Mouse (Mus musculus) stomach, postnatal 0 days (tissue): Measurements from ENCODE around the gene Cavin4. TPM values are rescaled to one million over a fixed set of nuclear protein-coding genes. Genes with fewer than 3 reads are reported as not detected.

Source experiments
- ATAC-seq: fragments of 200-750 bp; cut with Nextera tagmentation; 2 replicates; pipeline ENCODE4 v1.8.0; 2017; ENCODE audit not compliant: low FRiP score, low TSS enrichment
- DNase-seq: peaks from one replicate; pipeline ENCODE4 v3.0.0-alpha.2; 2016; ENCODE audit warnings: low spot score
- H3K27ac ChIP-seq: fragments of 300-500 bp; sonication (generic); replicated peaks from 2 replicates; pipeline ENCODE4 v1.5.1; 2014; ENCODE audit warnings: mild to moderate bottlenecking, control low read depth
- H3K27me3 ChIP-seq: fragments of 300-500 bp; sonication (generic); 2 replicates; pipeline ENCODE4 v1.6.1; 2014; ENCODE audit warnings: low read length; ENCODE audit not compliant: control insufficient read depth, insufficient read depth
- H3K36me3 ChIP-seq: fragments of 300-500 bp; sonication (generic); 2 replicates; pipeline ENCODE4 v1.6.1; 2014; ENCODE audit warnings: low read length, mixed read lengths; ENCODE audit not compliant: control insufficient read depth, insufficient read depth
- H3K4me1 ChIP-seq: fragments of 300-500 bp; sonication (generic); replicated peaks from 2 replicates; pipeline ENCODE4 v1.6.1; 2014; ENCODE audit warnings: antibody characterized with exemption; ENCODE audit not compliant: control insufficient read depth, insufficient read depth
- H3K4me2 ChIP-seq: fragments of 300-500 bp; sonication (generic); replicated peaks from 2 replicates; pipeline ENCODE4 v1.6.1; 2014; ENCODE audit warnings: low read depth, mild to moderate bottlenecking, control low read depth, moderate library complexity
- H3K4me3 ChIP-seq: fragments of 300-500 bp; sonication (generic); 2 replicates; pipeline ENCODE4 v1.5.1; 2014; ENCODE audit warnings: low read depth, low read length, control low read depth
- H3K9ac ChIP-seq: fragments of 300-500 bp; sonication (generic); 2 replicates; pipeline ENCODE4 v1.6.1; 2014; ENCODE audit warnings: mild to moderate bottlenecking, low read length, control low read depth, mixed read lengths
- H3K9me3 ChIP-seq: fragments of 300-500 bp; sonication (generic); 2 replicates; pipeline ENCODE4 v1.6.1; 2016; ENCODE audit warnings: low read length; ENCODE audit not compliant: control insufficient read depth
- CTCF ChIP-seq: IDR thresholded peaks from 2 replicates; pipeline ENCODE4 v1.5.1; 2016; ENCODE audit warnings: antibody characterized with exemption, low read depth, mild to moderate bottlenecking, moderate library complexity
- EP300 ChIP-seq: optimal IDR thresholded peaks from 2 replicates; pipeline ENCODE3; 2016; ENCODE audit warnings: antibody characterized with exemption
- WGBS: fragments of 180-500 bp; shearing (Covaris S2); extraction: QIAGEN DNeasy Blood & Tissue Kit; methylation state at CpG from one replicate; pipeline ENCODE4 v1.1.7; 2014; 5-methylcytosine and 5-hydroxymethylcytosine counted together
- polyA plus RNA-seq: library from polyadenylated mRNA; unstranded; fragments of >200 nt; fragmentation: Nextera tagmentation; extraction: Ambion mirVana; gene quantifications from 2 replicates; pipeline ENCODE4 v1.2.1, GENCODE M21; 2015

Gene Cavin4
- polyA plus RNA-seq, 1 experiment from 2014 or later, result 0.39 TPM

DNA sequence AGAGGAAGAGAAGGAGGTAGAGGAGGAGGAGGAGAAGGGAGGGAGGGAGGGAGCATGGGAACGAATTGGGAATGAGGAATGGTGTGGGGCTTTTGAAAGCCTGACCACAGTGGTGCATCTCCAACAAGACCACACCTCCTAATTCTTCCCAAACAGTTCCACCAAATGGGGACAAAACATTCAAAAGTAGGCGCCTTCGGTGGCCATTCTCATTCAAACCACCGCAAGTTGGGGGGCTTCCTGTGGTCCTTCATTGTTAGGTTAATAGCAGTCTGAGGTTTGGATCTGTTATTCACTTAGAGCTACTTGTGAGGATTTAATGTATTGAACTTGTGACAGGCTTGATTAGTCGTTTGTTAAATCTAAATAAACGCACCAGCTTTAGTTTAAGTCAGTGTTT, 38.4 kb upstream of the Cavin4 start:
- no peaks in the 10 kb centered on the region for H3K4me1 ChIP-seq
- no peak overlapping the region for H3K4me2 ChIP-seq
- ATAC-seq, result no peak
- no peak overlapping the region for H3K9ac ChIP-seq
- 49% methylated on average over 6 of the region's 6 CpGs for WGBS
- TF ChIP-seq CTCF (no peak), EP300 (no peak)
- H3K27me3 ChIP-seq, result no peaks in the 10 kb centered on the region
- no peak overlapping the region for H3K4me3 ChIP-seq
- H3K9me3 ChIP-seq, result no peaks in the 10 kb centered on the region
- DNase-seq, result no peak
- H3K36me3 ChIP-seq, result peaks cover 3% of the 10 kb centered on the region; the same call in 1 of the 2 replicates
- H3K27ac ChIP-seq, result no peak overlapping the region

DNA sequence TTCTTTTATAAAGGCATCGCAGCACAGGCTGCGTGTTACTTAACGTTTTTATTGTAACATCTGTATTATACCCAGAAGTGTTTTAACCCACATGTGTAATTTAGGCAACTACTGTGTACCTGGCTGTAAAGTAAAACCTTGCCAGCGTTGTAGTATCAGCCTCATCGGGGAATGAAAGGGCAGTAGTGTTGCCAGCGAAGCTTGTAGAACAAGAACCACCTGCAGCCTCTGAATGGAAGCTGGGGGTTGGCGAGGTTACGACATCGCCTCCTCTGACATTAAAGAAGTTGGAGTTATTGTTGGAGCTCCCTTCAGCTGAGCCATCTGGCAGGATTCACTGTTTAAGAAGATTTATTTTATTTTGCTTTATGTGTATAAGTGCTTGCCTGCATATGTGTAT, 37.5 kb upstream of the Cavin4 start:
- Histone ChIP-seq H3K4me2 (no peak overlapping the region), H3K4me3 (no peak overlapping the region), H3K27me3 (no peaks in the 10 kb centered on the region), H3K36me3 (peaks cover 3% of the 10 kb centered on the region; the same call in 1 of the 2 replicates), H3K4me1 (no peaks in the 10 kb centered on the region), H3K9ac (no peak overlapping the region), H3K27ac (peak overlapping the region; percentile 30; the same call in 1 of the 2 replicates), H3K9me3 (no peaks in the 10 kb centered on the region)
- TF ChIP-seq EP300 (no peak), CTCF (no peak)
- no peak for DNase-seq
- 56% methylated on average over 9 of the region's 9 CpGs for WGBS
- peak; percentile 47; the same call in 1 of the 2 replicates for ATAC-seq

DNA sequence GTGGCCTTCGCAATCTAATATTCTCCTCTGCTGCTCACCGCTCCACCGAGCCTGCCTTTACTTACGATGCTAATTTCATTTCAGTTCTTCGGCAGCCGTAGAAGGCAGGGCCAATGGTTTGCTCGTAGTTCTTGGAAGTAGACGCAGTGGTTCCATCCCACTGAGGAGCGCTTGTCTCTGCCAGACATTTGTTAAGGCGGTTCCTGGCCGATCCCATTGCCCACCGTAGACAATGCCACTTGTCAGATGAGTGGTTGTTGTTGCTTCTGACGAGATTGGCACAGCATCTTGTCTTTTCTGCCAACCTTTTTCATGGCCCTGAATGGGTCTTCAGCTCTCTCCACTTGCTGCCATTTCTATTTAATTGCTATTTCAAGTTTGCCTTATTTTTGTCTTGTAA, 33.9 kb upstream of the Cavin4 start:
- Histone ChIP-seq H3K4me1 (no peaks in the 10 kb centered on the region), H3K27ac (no peak overlapping the region), H3K9ac (no peak overlapping the region), H3K4me3 (no peak overlapping the region), H3K36me3 (peaks cover 3% of the 10 kb centered on the region; the same call in 1 of the 2 replicates), H3K4me2 (no peak overlapping the region), H3K27me3 (no peaks in the 10 kb centered on the region), H3K9me3 (no peaks in the 10 kb centered on the region)
- WGBS, result 95% methylated on average over 13 of the region's 13 CpGs
- DNase-seq, result no peak
- no peak for TF ChIP-seq CTCF
- no peak for TF ChIP-seq EP300
- ATAC-seq, result no peak

DNA sequence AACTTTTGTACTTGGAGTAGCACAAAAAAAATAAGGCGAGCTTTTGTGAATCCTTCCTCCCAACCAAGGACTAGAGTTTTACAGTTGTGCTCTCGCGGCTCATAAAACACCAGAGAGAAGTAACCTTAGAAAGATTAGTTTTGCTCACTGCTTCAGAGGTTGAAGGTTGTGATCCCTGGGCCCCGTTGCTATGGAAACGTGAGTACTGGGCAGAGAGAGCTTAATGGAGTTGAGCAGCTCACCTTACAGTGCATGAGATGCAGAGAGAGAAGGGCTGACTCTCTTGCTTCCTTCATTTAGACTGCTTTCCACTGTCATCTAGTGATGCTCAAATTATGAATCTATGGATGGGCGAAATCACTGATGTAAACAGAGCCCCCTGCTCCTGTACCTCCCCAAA, 29.8 kb upstream of the Cavin4 start:
- no peaks in the 10 kb centered on the region for H3K9me3 ChIP-seq
- H3K4me2 ChIP-seq, result no peak overlapping the region
- no peak for DNase-seq
- no peaks in the 10 kb centered on the region for H3K27me3 ChIP-seq
- ATAC-seq, result no peak
- no peak overlapping the region for H3K27ac ChIP-seq
- peaks cover 3% of the 10 kb centered on the region; the same call in 1 of the 2 replicates for H3K36me3 ChIP-seq
- no peak for TF ChIP-seq CTCF
- TF ChIP-seq EP300, result no peak
- no peaks in the 10 kb centered on the region for H3K4me1 ChIP-seq
- H3K4me3 ChIP-seq, result no peak overlapping the region
- H3K9ac ChIP-seq, result no peak overlapping the region
- 64% methylated on average over 6 of the region's 6 CpGs for WGBS

DNA sequence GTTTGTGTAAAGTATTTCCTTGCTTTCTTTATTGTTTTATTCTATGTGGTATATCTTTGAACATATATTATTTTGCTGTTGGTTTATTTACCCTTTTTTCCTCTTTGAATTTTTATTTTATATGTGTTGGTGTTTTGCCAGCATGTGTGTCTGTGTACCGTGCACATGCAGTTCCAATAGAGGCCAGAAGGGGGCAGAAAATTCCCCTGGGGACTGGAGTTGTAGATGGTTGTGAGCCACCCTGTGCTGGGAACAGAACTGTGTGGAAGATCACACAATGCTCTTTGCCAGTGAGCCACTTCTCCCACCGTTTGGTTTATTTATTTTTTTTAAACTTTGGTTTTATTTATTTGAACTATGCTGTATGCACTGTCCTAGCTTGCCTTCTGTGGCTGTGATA, 29.3 kb upstream of the Cavin4 start:
- ATAC-seq, result no peak
- H3K9ac ChIP-seq, result no peak overlapping the region
- WGBS, result 54% methylated on average over 2 of the region's 2 CpGs
- TF ChIP-seq EP300, result no peak
- TF ChIP-seq CTCF, result peak; percentile 57
- H3K27ac ChIP-seq, result no peak overlapping the region
- no peak for DNase-seq
- H3K4me3 ChIP-seq, result no peak overlapping the region
- no peaks in the 10 kb centered on the region for H3K27me3 ChIP-seq
- no peaks in the 10 kb centered on the region for H3K4me1 ChIP-seq
- no peak overlapping the region for H3K4me2 ChIP-seq
- 0 out of 2 replicates have a peak, but pooled peaks cover 2% of the 10 kb centered on the region for H3K36me3 ChIP-seq
- no peaks in the 10 kb centered on the region for H3K9me3 ChIP-seq

DNA sequence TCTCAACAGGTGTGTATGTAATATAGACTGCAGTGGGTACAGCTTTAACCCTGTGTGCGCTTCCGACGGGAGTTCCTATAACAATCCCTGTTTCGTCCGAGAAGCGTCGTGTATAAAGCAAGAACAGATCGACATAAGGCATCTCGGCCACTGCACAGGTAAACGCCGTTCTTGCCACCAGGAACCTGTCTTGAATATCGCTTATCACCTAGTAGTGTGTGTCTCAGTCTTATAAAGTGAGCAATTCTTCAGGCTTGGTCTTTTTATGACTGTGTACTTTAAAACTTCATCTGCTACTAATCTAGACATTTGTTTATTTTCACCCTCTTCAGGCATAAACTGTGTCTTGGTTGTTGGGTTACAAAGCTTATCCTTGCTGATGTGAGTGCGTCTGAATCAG, 26.5 kb upstream of the Cavin4 start:
- H3K4me2 ChIP-seq, result no peak overlapping the region
- no peaks in the 10 kb centered on the region for H3K4me1 ChIP-seq
- no peak for DNase-seq
- WGBS, result 84% methylated on average over 13 of the region's 13 CpGs
- no peak for TF ChIP-seq EP300
- no peak for TF ChIP-seq CTCF
- H3K9ac ChIP-seq, result no peak overlapping the region
- 0 out of 2 replicates have a peak, but pooled peaks cover 2% of the 10 kb centered on the region for H3K36me3 ChIP-seq
- H3K27ac ChIP-seq, result no peak overlapping the region
- H3K27me3 ChIP-seq, result no peaks in the 10 kb centered on the region
- ATAC-seq, result no peak
- no peak overlapping the region for H3K4me3 ChIP-seq
- H3K9me3 ChIP-seq, result no peaks in the 10 kb centered on the region
